Mouse (Mus musculus) ES-E14 (cell line): ENCODE data around the gene Hcn2.

Experiments
- CHD2 ChIP-seq: IDR thresholded peaks from 2 replicates; pipeline ENCODE4 v1.6.1; 2014; ENCODE audit warnings: mild to moderate bottlenecking, low read depth, low read length, inconsistent platforms
- HCFC1 ChIP-seq: IDR thresholded peaks from 2 replicates; pipeline ENCODE4 v1.6.1; 2012; ENCODE audit warnings: low read length, inconsistent platforms, borderline replicate concordance; ENCODE audit not compliant: insufficient read depth
- ZC3H11A ChIP-seq: IDR thresholded peaks from 2 replicates; pipeline ENCODE4 v1.6.1; 2012; ENCODE audit warnings: low read depth, mild to moderate bottlenecking, inconsistent platforms, low read length, borderline replicate concordance
- ZNF384 ChIP-seq: IDR thresholded peaks from 2 replicates; pipeline ENCODE4 v1.6.1; 2012; ENCODE audit warnings: low read depth, low read length, inconsistent platforms

- no peak for TF ChIP-seq HCFC1
- no peak for TF ChIP-seq ZC3H11A
- TF ChIP-seq CHD2, result no peak
- no peak for TF ChIP-seq ZNF384
These were observed 46.4 kb downstream of the Hcn2 start for GRCm38 (mm10) chr10:79762875-79763274.
